Mouse (Mus musculus) liver, adult 10 weeks (tissue): Measurements from ENCODE around the gene Nlrp9c. TPM values are rescaled to one million over a fixed set of nuclear protein-coding genes. Genes with fewer than 3 reads are reported as not detected.

Source experiments
- polyA plus RNA-seq: library from polyadenylated mRNA; stranded (reverse); fragments of 350-450 nt; fragmentation: Illumina TruSeq; extraction: RNeasy Lipid Tissue Mini Kit (QIAGEN cat#74804); gene quantifications from one replicate; pipeline ENCODE4 v1.2.3, GENCODE M21; 2014; ENCODE audit warnings: low read depth, low replicate concordance

Gene Nlrp9c
- not detected for polyA plus RNA-seq

DNA sequence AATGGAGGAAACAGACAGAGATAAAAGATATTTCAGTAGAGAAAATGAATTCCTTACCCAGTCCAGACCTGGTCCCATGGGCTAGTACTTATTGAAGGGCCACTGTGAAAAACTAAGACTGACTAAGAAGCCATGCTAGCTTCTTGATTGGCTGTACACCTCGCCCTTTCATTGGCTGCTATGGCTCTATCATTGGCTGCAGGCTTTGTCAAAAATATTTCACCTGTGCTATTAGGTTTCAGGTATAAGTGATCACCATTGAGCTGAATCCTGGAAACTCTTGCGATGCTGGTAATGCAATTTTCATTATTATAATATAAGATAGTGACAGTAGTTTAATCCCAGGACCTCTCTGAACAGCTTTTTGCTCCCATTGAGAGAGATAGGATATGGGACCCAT, at the start of gene Nlrp9c:
Gene Nlrp9c, minus strand, starts transcription at position 101 of the 400 bp plus-strand sequence.

DNA sequence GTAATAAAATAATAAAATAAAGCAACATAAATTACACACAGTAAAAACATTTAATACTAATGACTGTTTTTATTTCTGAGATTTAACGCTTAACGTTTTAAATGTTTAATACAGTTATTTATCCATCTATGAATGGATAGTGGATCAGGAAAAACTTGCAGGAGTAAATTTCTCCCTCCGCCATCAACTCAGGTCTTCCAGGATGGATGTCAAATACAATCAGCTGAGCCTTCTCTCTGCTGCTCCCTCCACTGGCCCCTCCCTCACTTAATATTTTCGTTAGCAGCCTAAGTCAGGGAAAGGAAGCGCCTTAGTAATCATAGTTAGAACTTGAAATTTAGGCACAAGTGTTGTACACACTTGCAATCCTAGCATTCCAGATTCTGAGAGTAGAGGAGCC, 31.3 kb upstream of the Nlrp9c start, which contains the start of gene Nlrp4a:
Gene Nlrp4a, plus strand, starts transcription at position 301 of the 400 bp plus-strand sequence.

DNA sequence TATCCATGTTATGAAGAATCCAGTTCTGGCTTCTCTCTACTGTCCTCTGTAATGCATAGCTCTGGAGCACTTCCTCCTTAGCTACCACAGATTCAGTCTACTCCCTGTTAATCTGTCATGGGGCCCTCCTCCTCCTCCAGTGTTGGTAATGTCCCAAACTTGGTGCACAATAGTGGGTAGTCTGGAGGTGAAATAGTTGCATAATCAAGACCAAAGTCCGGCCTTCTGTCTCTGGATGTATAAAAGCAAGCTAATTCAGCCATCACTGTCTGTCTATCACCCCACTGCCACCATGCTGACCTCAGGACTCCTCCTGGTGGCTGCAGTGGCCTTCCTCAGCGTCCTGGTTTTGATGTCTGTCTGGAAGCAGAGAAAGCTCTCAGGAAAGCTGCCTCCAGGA, 96.6 kb downstream of the Nlrp9c start, which contains the start of gene Cyp2a4:
Gene Cyp2a4, plus strand, starts transcription at position 244 of the 400 bp plus-strand sequence.

Other genes with a start within 250 kb of the Nlrp9c start
- 741 TPM for gene Cyp2b9, start 230.3 kb downstream of the Nlrp9c start, polyA plus RNA-seq
- 0.13 TPM for gene Vmn1r184, start 143.4 kb downstream of the Nlrp9c start, polyA plus RNA-seq
- gene Cyp2a4, start 96.5 kb downstream of the Nlrp9c start, polyA plus RNA-seq = 209 TPM
- not detected for gene Nlrp4a, start 31.4 kb upstream of the Nlrp9c start, polyA plus RNA-seq
- gene Nlrp9a, start 131.3 kb upstream of the Nlrp9c start, polyA plus RNA-seq = not detected
- not detected for gene Vmn1r185, start 214.8 kb upstream of the Nlrp9c start, polyA plus RNA-seq